Mouse (Mus musculus) T-helper 1 cell (primary cell): ENCODE data around the gene Wdr82.

ENCODE experiments used
- in situ Hi-C: fragments of 300-600 bp; cut with MboI, MseI; formaldehyde crosslinking; loops from one replicate; pipeline ENCODE4 v1.15.1; 2025; ENCODE audit warnings: high pct_unique_total_duplicates

The Wdr82 gene

DNA sequence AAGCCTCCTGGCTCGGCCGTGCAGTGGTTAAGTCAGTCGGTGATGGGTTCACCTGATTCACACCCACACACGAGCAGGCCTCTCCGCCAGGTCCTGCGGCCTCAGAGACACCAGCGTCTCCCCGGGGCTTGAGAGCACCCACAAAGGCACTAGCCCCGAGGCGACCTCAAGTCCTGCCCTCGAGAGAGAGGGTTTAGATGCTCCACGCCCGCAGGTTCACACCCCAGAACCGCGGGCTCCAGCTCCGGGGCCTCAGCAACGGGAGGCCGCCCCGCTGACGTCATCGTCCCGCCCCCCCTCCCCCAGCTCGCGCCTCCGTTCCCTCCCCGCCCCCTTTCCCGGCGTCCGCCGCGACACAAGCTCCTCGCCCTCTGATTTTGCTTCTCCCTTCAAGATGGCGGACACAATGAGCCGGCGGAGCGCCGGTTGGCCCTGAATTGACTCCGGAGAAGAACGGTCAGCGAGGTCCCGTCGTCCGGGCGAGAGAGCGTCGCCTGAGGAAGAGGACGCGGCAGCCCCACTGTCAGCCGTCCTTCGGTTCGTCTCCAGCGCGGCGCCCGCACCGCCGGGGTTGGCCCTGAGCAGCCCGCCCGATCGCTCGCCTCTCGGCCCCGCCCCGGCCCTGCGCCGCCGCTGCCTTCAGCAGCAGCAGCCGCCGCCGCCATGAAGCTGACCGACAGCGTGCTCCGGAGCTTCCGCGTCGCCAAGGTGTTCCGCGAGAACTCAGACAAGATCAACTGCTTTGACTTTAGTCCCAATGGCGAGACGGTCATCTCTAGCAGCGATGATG is at the start of gene Wdr82:
Wdr82 (plus strand) TSS at position 373 of the 790 bp plus-strand sequence.
- in situ Hi-C loops, result no loop called here

DNA sequence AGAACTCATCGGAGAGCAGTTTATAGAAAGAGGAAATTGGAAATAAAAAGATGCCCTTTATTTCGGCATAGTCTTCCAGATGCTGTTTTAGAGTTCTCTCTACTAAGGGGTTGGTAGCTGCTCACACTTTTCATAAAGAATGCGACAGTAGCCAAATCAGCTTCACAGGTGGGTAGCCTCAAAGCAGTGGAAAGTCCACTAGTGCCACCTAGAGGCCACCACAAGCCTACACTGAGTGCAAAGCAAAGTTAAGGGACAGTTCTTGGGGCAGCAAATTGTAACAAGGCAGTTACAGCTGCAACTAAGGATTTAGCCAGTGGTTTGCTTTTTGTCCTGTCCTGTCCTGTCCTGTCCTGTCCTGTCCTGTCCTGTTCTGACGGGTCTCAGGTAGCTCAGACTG is 47.1 kb upstream of the Wdr82 start:
- in situ Hi-C loops, result no loop called here

DNA sequence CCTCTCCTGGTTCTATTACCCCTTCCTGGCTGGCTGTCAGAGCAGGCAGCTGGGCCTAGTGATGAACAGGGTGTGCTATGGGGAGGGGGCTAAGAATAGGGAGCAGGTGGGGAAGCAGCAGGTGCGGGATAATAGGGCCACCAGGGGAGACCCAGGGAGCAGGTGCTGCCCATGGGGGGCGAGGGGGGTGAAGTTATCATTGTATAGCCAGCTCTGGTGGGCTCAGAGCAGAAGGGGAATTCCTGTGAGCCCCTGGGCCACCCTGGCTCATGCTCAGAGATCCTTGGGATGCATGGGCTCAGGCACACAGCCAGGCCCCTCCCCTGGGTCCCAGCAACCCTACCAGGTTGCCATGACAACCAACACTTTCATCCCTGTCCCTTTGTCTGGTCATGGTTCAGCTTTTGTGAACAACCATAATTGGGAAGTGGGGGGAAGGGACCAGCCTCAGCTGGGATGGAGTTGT is 43.9 kb upstream of the Wdr82 start:
- in situ Hi-C loops, result no loop called here

DNA sequence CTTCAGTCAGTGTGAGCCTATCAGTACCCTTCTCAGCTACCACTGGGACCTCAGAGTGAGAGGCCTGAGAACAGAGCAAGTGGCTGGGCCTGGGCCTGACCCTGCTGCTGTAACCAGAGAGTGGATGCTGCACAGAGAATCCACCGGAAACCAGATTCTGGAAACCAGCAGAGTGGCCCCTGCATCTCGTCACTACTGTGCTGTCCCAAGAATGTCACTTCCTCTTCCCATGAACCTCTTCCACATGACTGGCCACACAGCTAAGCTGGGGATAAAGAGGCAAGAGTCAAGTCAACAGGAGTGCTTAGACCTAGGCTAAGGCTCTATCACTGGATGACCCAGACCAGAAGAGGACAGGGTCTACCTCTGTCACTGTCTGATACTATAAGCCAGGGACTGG is 41.7 kb upstream of the Wdr82 start:
- in situ Hi-C loops, result no loop called here

DNA sequence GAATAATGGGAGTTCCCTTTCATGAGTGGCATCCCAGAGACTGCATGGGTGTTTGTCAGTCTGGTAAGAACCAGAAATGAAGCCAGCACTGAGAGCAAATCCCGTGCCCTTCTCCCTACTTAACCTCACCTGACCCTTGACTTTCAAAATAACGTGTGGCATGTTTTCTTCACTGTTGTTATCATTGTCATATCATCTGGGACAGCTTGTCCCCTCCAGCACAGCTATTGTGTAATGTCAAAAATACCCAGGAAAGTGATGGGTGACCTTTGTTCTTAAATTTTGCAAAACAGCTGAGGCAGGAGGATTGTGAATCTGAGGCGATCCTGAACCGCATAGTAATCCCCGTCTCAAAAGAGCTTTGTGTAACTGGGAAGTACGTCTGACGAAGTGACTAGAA is 40.5 kb upstream of the Wdr82 start:
- in situ Hi-C loops, result no loop called here

DNA sequence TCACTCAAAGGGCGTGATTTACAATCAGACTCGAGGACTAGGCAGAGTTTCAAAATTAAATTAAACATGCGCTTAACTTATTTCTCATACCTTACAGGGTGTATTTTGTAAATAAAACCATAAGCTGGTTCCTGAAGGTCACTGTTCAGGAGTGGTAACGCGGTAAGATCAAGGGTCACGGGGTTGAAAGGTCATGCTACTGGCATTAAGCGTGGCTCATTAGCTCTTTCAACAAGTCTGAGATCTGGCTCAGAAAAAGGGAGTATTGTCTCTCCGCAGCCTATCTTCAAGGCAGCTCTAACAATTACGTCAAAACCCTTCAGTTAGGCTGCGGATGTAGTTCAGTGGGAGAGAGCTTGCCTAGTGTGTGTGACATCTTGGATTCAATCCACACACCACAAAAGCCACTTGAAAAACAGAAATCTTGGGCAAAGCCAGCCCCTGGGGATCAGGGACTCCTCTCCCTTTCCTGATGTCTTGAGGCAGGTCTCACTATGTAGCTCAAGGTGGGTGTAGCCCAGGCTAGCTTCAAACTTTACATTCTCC is 33.0 kb upstream of the Wdr82 start:
- in situ Hi-C loops, result no loop called here

DNA sequence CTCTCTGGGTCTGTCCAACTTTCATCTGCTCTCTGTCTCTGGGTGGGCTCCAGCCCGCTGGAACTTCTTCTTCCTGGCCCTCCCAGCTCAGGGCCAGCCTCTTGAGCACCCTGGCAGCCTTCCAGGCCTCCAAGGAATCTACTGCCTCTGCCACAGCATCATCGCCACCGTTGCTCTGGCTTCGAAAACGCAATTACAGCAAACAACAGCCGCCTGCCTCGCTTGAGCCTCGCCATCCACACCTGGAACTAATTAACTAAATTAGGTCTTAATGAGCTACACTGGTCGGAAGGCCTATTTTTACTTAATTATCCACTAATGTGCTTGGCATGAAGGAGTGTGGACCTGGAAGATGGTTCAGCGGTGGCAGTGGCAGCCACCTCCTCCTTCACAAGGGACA is 31.0 kb upstream of the Wdr82 start:
- in situ Hi-C loops, result no loop called here

DNA sequence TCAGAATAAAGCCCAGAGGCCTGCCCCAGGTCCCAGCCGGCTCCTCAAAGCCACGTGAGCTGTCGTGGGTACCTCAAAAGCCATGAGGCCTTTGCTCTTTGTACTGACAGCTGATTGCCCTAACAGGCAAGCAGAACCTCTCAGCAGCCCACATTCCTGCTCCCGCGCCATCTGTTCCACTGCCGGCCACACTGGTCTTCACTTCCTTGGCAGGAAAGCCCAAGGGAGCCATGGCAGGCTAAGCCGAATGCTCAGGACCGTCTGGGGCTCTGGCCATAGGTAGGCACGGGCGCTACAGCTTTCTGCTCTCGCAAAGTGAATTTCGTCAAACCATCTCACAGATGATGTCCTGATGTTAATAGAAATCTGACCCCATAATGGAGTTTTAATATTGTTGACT is 28.8 kb upstream of the Wdr82 start:
- in situ Hi-C loops, result no loop called here

DNA sequence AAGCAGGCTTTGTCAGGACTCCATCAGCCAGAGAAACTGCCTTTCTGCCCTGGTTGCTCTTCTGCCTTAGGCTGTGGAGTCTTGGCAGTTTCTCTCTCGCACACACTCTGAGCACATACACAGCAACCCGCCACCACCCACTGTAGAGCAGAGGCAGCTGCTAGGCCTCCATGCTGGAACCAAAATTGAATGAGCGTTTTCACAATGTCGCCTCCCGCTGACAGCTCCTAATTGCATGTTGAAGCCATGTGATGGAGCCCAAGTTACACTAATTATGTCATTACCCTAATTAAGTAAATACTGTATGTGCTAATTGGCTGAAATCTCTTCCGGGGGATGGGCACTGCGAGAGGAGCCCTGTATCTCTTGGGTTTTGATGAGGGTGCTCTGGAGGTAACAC is 26.6 kb upstream of the Wdr82 start:
- in situ Hi-C loops, result no loop called here

DNA sequence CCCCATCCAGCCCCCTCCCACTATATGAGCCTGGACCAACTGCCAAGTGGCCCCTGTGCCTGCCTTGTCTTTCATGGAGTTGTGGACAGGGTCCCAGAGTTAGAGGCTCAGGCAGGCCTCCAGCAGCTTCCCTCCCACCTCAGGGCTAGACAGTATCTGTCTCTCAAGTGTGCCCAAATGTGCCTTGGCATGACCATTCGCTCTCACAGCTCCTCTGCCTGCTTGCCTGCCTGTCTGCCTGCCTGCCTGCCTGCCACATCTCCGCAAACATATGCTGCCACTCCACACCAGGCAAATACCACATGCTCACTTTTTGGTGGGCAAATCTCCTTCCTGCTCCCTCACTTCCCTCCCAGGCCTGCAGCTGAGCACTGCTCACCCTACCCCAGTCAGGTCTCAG is 25.1 kb upstream of the Wdr82 start:
- in situ Hi-C loops, result no loop called here

DNA sequence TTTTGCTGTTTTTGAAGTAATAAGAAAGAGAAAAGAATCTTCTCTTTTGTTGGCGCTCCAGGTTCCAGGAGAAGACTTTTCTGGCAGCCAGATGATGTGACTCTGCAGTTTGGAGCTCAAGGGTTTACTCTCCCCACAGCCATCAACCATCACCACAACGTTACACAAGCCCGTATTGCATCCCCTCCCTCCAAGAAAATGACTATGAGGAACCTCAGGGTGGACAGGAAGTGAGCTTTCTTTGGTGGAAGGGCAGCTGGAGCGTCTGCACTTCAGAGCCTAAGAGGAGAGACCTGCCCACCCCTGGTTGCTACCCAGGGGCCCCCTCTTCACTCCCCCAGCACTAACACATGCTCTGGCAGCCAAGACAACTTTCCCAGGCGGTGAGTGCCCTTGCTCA is 23.4 kb upstream of the Wdr82 start:
- in situ Hi-C loops, result no loop called here

DNA sequence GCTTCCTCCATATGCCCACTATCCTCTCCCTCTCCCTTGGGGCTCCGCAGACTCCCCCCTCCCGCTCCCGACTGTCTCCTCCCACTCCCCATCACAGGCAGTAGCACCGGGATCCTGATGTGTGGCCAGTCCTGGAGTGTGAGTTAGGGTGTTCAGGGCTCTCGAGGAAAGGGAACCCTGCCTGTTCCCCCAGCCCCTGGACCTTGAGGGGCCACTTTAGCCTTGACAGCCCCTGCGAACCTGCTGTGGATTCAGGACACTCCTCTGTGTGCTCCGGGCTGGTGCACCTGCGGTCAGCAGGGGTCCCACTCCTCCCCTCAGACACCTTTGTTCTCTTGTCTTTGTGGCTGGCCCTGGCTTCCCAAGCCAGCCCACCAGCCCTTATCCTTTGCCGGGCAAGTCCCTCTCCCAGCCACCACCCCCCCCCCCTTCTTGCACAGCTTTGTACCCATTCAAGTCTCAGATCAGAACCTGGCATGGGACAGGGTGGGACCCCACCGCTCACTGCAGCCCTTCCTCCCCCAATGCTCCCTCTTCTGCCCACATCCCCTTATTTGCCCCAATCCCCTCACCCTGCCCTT is 22.8 kb upstream of the Wdr82 start:
- in situ Hi-C loops, result no loop called here

DNA sequence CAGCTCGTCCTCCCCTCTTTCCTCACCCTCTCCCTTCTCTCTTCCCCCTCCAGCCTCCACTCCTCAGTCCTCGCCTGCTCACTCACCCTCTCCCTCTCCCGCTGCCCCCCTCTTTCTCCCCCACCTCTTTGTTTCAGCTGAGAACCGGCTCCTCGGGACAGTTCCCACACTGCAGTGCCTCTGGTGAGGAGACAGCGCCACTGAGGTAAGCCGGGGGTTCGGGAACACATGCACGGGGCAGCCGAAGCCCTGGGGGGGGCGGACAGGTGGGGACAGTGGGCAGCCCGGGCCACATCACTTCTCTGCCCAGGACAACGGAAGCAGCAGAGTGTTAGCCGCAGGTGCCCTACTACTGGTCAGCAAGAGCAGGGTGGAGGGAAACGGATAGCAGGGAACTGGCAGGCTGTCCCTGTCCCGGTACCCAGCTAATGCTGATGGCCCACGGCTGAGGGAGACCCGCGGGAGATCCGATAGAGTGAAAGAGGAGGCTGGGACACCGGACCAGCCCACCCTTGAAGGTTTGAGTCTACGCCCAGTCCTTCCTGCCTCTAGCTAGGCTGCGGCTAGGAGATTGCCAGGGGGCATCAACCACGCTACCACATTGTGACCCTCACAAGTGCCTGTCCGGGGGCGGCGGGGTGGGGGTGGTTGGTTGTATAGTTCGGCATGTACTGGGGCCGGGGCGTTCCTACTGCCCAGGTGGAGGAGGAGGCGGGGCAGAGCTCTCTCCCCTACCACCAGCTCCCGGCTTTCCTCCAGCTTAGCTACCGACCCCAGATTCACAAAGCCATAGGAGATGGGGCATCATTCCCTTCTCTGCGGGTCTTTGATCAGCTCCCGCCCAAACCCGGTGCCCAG is 22.0 kb upstream of the Wdr82 start:
- in situ Hi-C loops, result no loop called here

DNA sequence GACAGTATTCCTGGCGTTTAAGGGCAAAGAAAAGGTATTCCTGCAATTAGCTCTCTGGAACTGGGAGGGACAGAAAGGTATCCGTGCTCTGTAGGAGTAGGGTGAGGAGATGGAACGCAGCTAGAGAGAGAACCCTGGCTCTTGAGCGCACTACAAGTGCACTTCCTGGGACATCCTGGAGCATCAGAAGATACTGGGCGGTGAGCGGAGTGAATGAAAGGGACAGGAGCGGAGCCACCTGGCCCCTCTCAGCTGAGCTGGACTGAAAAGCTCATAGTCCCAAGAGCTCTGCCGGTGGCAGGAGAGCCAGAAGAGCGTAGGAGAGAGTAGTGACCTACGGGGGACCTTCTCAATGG is 21.4 kb upstream of the Wdr82 start:
- in situ Hi-C loops, result no loop called here

DNA sequence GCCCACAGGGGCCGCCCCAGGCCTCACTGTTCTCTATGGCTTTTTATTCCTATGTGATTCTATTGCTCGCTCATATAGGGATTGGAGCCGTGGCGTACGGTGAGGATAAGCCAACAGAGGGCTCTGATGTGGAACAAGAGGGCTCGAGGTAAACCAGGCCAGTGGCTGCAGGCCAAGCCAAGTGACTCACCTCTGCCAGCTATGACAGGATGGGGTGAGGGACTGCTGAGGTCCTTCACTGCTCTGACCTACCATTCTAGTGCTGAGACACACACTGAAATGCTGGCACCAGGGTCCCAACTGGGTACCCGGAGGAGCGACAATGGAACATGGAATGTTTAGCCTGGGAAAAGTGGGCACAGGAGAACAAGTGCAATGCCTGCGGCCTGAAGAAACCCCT is 16.6 kb upstream of the Wdr82 start:
- in situ Hi-C loops, result no loop called here

DNA sequence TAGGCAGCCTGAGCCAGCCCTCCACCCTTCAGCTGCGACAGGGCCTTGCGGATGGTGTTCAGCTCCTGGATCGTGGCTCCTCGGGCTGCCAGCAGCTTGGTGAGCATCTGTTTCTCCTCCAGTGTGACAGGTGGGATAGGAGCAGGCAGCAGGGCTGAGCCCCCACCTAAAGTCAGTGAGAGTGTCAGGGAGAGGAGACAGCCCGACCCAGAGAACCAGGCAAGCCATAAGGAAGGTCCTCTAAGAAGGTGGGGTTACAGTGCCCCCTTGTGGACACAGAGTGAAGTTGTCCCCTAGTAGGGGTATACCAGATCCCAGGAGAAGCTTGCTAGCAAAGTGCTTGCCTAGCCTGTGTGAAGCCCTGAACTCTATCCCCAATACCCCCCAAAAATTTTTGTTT is 14.3 kb upstream of the Wdr82 start:
- in situ Hi-C loops, result no loop called here

DNA sequence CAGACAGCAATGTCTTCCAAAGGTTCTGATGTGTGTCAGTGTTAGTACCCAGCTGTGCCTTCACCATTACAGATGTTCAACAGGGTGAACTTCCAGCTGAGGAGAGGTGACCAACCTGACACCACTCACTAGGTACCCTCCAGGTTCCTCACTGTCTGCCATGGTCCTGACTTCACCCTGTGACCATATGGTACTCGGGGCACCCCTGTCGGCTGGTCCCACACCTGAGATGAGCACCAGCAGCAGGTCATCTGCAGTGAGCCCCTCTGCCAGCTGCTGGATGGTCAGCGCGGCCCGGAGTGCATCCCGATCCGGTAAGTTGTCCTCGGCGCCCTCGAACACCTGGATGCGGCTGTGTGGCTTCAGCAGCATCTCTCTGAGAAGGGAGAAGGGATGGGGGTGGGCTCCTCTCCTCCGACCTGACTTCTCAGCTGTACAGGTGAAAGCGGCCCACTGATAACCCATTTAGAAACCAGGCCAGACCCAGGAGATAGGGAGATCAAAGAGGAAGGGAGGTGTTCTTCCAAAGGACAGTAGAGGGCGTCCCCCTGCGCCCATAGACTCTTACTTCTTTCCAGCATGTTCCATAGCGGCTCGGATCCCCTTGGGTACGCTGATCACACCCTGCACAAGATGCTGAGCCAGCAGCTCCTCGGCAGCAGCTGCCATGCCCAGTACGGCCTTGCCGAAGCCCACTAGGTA is 13.7 kb upstream of the Wdr82 start:
- in situ Hi-C loops, result no loop called here

DNA sequence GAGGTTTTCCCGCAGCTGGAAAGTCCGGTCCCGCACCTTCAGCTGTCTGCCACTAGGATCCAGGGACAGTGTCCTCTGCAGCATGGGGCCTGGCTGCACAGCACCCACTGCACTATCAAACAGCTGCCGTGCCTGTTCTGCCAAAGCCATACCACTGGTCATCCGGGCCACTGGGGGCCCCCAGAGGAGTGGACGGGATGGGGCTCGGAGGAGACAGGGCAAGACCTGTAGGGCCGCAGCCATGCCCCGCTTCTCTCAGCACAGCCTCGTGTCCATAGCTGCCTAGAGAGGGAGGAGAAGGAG is 13.2 kb upstream of the Wdr82 start:
- in situ Hi-C loops, result no loop called here

DNA sequence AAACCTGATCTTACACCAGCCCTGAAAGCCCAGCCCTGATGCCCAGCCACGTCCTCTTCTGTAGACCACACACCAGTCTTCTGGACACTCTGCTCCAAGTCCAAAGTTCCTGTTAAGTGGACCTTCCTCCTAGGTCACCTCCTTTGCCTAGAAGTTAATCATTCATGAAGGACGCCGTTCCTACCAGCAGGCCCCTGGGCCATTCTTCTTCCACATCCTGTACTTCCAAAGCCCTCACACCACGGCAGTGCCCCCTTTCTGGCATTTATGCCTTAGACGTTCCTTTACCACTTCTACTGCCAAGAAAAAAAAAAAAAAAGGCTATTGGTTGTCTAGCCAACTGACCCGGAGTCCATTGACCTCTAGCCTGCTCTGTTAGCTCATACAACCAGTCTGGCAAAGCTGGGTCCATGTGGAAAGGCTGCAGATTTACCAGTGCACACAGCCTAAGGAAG is 12.7 kb upstream of the Wdr82 start, which contains the start of gene Glyctk:
Glyctk (minus strand) TSS at position 102 of the 455 bp plus-strand sequence.
- in situ Hi-C loops, result no loop called here

DNA sequence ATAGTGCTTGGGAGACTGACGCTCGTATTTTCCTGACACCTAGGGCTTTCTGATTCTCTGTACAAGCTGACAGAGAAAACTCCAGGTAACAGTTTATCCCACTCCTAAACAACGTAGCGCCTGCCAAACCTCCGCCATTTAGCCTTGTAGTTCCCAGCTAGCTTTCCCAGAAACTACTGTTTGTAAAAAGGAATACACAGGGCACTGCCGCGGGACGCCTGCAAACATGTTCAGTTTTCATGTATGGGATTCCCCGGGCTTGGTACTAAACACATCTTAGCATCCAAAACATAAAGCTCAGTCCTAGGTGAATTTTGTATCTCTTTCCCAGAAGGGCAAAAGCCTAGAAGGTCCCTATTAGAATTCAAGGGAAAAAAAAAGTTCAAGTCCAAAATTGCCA is 11.5 kb upstream of the Wdr82 start:
- in situ Hi-C loops, result no loop called here

DNA sequence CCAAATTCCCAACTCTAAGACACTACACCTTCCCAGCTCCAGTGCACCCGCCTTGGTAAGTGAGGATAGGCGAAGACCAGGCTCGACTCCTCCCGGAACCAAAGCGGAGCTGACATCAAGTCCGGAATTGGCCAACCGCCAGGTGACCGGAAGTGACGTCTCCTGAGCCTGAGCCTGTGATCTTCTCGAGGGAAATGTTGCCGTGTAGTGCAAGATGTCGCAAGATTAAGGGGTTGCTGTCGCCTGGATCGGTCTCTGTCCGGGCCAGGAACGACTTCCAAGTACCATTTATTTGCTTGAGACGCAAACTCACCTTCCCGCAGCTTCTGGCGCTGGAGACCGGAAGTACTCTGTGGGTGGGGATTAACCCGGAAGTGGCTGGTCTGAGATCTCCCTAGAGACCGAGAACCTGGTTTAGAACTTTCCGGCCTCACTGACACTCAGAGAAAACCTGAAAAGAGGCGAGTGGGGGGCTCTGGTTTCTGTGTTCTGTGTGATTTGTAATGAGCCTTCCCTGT is 10.9 kb upstream of the Wdr82 start:
- in situ Hi-C loops, result no loop called here

DNA sequence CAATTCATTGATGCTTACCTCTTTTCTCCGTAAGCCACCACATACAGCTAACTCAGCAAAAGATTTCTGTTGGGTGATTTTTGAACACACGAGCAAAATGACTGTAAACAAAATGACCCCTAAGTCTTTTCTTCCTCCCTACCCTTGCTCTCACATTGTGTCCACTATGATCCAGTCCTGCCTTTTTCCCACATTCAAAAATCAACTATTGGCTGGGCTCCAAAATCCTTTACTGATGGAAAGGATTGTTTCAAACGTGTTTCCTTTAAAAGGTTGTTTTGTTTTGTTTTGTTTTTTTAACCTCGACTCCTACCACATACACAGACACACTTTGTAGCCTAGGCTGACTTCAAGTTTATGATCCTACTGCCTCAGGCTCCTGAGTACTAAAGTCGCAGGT is 10.3 kb upstream of the Wdr82 start:
- in situ Hi-C loops, result no loop called here
